Mouse (Mus musculus) ES-CJ7 (cell line): Measurements from ENCODE around the gene Tysnd1.
A peak's percentile ranks its signal among the peaks of the same experiment; 100 is the strongest.

Experiments
- DNase-seq: peaks from one replicate; pipeline ENCODE4 v3.0.0; 2011; ENCODE audit warnings: low read depth, low spot score

Gene Tysnd1

GRCm38 (mm10) chr10:61694870-61695670 is at the start of gene Tysnd1:
TSS of gene Tysnd1 (plus strand) at chr10:61695514.
- peak; percentile 99 for DNase-seq

DNA sequence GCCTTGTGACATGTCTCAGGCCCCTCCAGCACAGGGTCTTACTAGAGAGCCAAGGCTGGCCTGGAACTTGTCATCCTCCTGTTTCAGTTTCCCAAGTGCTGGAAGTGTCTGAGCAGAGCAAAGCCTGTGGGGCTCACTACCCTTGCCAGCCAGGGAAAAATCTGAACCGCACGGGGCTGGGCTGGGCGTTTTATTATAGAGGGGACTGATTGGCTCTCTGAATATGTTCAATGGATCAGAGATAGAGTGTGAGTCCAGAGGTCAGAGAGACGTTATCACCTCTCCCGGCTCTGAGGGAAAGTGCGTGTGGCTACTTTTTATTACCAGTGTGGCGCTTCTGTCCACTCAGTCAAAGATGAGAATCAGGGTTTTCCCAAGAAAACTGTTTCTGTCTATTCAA is 48.8 kb upstream of the Tysnd1 start:
- no peak for DNase-seq

- peak; percentile 90 for DNase-seq
Measured at GRCm38 (mm10) chr10:61647790-61648736, 47.3 kb upstream of the Tysnd1 start, which contains the start of gene Ppa1. TSS of gene Ppa1 (plus strand) at chr10:61648552.

DNA sequence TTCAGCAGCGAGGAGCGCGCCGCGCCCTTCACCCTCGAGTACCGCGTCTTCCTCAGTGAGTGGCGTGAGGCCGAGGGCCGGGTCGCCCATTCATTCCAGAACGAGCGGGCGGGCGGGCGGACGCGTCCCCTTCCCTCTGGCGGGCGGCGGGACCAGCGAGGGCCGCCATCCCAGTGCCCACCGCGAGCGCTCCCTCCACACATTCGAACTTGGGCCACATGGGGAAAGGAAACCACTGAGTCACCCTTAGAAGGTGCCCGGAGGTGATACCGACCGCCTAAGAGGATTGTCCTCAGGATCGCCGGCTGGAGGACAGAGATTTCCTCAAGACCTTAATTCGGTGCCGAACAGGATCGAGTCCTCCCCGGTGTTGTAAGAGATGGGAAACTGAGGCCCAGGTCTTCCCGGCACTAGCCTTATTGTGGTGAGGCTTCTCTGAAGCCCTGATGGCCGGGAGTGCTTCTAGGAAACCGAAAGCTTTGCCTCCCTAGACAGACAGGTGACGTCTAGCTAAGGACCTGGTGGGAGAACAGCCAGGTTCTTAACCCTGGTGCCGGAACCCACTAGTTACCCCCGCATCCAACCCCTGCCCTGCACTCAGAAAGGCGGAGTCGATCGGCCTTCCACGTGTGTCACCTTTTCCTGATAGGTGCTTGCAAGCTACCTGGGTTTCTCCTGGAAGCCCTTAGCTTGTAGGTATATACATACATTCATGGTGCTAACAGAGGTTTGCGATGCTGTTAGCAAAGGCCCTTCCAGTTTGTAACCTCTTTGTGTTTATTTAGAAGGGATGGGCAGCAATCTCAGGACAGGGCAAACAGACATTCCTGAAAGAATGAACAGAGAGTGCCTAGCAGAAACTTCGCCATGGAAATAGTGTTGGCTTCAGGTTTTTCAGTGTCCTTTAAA is 46.3 kb upstream of the Tysnd1 start:
- peak; percentile 54 for DNase-seq

DNA sequence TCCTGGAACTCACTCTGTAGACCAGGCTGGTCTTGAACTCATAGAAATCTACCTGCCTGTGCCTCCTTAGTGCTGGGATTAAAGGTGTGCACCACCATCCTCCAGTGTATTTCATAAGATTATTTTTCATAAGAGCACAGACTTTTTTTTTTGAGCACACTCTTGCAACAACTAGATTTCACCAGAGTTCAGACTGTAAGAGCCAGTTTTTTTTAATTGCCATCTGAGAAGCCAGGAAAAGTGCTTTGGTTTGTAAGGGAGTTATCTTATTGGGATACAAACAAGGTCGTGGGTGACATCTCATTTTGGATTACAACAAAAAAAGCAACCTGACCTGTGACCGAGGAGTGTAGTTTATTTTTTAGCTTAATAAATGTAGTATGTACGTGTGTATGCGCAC is 41.2 kb upstream of the Tysnd1 start:
- DNase-seq, result no peak

DNA sequence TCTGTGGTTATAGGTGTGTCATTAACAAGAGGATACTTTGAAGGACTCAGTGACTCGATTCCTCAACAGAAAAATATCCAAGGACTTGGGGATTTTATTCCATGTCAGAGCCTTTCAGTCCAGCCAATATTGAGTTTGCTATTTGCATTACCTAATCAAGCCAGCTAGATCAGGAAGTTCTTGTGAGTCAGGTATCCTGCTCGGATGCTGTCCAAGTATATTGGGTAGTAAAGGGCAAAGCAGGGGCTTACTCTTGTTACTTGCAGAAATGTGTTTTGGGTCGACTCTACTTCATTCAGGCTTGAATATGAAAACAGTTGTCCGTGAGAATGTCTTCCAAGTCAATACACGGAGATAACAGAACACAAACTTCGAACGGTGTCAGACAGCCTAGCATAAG is 40.6 kb upstream of the Tysnd1 start:
- no peak for DNase-seq

GRCm38 (mm10) chr10:61655188-61655587 is 40.1 kb upstream of the Tysnd1 start:
- no peak for DNase-seq

DNA sequence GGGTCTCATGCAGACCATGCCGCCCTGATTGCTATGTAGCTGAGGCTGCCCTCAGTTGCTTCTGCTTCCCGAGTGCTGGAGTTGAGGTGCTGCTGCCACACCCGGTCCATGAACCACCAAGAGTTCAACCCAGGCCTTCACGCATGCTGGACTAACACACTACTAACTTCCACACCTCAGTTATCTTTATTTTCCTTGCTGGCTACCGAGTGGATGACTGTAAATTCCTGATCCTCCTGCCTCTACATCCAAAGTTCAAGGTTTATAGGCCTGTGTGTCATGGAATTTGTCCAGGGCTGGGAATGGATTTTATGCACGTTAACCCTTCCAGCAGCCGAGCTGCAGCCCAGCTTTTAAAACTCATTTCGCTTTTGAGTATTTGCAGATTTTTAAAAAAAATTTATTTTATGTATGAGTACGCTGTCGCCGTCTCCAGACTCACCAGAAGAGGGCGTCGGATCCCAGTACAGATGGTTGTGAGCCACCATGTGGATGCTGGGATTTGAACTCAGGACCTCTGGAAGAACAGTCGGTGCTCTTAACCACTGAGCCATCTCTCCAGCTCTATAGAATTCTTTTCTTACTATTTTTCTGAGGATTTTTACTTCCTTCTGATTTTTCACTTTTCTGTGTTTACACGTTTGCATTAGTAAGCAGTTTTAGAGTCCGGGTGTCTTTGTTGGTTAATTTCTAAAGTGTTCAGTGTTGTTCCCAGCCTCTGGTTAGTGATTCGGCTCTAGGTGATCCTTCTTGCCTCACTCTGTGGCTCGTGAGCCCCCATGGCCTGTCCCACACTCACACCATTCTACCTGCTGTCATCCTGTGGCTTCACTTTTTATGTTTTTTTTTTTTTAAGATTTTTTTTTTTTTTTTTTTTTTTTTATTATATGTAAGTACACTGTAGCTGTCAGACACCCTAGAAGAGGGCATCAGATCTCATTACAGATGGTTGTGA is 38.1 kb upstream of the Tysnd1 start:
- no peak for DNase-seq

- DNase-seq, result peak; percentile 34
Measured at GRCm38 (mm10) chr10:61657985-61658384, 37.3 kb upstream of the Tysnd1 start.

- no peak for DNase-seq
Measured at GRCm38 (mm10) chr10:61661887-61662286, 33.4 kb upstream of the Tysnd1 start.

DNA sequence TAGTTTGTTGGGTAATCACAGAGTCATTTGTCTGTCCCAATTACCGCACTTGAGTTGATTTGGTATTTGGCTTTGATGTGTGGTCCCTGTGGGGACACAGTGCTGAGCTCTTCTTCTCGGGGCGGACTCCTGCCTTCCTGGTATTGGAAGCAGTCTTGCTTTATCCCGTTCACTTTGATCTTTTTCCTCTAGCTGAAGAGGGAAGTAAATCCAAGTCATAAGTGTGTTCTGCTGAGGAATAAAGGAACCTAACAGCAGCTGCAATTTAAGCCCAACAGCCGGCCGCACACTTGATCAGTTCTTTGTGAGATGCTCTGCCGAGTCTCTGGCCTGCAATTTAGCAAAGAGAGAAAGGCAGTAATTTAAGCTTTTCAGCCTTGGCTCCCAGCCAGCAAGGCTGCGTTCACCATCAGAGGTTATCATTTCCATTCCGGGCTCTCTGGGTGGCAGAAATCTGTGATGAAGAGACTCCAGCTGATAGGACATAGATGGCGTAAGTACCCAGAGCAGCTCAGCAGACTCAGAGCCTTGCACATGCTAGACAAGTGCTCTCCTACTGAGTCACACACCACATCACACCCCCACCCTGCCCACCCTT is 32.8 kb upstream of the Tysnd1 start:
- no peak for DNase-seq

DNA sequence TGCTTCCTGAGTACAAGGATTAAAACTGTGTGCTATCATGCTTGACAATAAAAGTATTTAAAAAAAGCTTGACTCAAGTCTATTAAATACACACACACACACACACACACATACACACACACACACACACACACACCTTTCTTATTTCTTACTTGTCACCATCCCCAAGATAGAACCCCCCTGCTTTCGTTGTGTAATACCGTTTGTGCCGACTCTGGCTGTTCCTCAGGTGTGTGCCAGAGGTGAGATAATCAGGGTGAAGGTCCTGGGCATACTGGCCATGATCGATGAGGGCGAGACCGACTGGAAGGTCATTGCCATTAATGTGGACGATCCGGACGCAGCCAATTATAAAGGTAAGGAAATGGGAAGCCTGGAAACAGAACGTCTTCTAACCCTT is 30.2 kb upstream of the Tysnd1 start:
- no peak for DNase-seq

- DNase-seq, result no peak
Measured at GRCm38 (mm10) chr10:61665651-61666050, 29.7 kb upstream of the Tysnd1 start.

DNA sequence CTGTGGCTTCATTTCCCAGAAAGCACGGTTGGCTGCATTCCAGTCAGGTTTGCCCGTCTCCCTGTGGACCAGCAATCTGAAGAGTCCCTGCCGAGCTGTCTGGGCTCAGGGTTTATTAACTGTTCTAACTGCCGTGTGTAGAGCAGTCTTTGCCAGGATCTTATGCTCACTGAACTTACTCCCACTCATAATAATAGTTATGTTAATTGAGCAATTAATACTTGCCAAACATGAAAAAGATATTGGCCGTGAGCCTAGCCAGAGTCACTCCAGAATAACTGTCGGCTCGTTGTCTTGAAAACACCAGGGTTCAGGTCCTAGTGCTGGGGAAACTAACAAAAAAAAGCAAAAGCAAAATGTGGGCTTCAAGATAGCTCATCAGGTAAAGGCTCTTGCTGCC is 26.0 kb upstream of the Tysnd1 start:
- no peak for DNase-seq

DNA sequence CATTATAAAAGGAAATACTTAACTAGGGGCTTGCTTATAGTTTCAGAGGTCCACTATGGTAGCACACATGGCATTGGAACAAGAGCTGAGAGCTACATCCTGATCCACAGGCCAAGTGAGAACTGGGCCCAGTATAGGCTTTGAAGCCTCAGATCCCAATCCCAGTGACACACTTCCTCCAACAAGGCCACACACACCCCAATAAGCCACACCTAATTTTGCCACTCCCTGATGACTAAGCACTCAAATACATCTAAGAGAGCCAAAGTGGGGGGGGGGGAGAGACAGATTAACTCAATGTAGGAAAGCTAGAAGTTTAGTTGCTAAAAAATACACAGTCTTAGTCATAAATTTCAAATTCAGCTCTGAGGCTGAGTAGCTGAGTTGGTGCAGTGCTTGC is 25.4 kb upstream of the Tysnd1 start:
- DNase-seq, result peak; percentile 28

- DNase-seq, result no peak
Measured at GRCm38 (mm10) chr10:61670758-61671157, 24.6 kb upstream of the Tysnd1 start.

GRCm38 (mm10) chr10:61675935-61676334 is 19.4 kb upstream of the Tysnd1 start:
- no peak for DNase-seq

GRCm38 (mm10) chr10:61679545-61679944 is 15.8 kb upstream of the Tysnd1 start:
- no peak for DNase-seq

DNA sequence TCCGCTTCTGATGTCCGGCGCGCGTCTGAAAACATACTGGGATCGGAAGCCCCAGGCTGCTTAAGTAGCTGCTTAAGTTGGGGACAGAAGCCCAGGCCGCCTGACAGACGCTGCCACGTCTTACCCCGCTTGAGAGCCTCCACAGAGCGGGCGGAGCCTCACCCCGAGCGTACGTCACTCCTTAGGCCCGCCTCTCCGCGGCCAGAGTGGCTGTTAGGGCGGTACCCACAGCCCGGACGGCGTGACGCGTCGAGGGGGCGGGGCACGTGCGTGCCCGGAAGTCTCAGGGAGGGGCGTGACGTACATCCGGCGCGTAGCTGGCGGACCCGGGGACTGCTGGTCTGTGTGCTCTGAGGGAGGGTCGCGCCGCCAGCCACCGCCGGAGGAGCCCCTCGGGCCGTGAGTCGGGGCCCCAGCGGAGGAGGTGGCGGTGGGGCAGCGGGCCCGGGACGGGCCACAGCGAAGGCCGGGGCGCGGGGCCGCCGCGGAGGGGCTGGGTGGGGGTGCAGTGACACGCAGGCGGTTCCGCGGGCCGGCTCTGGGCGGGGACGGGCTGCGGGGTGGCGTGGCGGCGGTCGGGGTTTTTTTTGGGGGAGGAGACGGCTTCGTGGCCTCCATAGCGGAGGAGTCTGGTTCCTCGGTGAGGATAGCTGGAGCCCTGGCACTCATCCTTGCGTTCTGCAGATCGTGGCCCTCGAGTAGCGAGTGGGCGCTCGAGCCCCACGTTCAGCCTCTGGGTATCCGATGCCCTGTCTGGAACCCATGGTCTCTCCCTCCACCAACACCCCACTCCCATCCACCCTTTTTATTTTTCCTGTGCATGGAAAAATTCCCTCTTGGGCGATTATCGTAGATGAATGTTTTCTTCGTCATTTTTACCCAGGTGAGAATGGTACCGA is 15.1 kb upstream of the Tysnd1 start, which contains the start of gene Sar1a:
TSS of gene Sar1a (plus strand) at position 285 of the 899 bp plus-strand sequence.
- DNase-seq, result peak; percentile 97
